Mouse (Mus musculus) splenic B cell, adult 2 months (primary cell): ENCODE data around the gene Cyct.

Experiments used
- DNase-seq: peaks from one replicate; pipeline ENCODE4 v3.0.0-alpha.2; 2011; ENCODE audit warnings: low read depth, low spot score
- H3K27me3 ChIP-seq: 2 replicates; pipeline ENCODE4 v1.6.1; 2012; ENCODE audit warnings: mild to moderate bottlenecking, low read length, moderate library complexity, mixed read lengths; ENCODE audit not compliant: control insufficient read depth, poor library complexity, insufficient read depth, severe bottlenecking
- H3K36me3 ChIP-seq: 2 replicates; pipeline ENCODE4 v1.6.1; 2012; ENCODE audit warnings: mild to moderate bottlenecking, low read length, moderate library complexity, mixed read lengths; ENCODE audit not compliant: control insufficient read depth, poor library complexity, insufficient read depth, severe bottlenecking

Gene Cyct

DNA sequence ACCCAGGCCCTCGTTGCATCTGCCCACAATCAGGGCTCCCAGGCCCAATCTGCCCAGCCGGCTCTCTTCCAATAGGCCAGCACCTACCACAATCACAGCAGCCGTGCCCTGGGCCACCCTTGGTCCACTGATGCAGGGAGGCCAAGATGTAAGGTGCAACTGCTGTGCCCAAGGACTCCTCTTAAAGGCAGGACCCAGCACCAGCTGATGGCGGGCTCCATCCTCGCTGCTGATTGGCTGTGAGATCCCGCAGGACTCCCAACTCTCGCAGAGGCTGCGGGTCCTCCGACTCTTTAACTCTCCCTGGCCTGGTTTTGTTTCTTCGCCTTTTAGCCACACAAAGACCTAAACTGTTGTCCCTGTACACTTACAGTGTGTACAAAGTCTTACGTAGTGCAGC lies at the start of gene Cyct:
Gene Cyct (minus strand): TSS at position 225 of the 400 bp plus-strand sequence.
- DNase-seq = no peak
- no peaks in the 10 kb centered on the region for H3K27me3 ChIP-seq
- no peaks in the 10 kb centered on the region for H3K36me3 ChIP-seq

DNA sequence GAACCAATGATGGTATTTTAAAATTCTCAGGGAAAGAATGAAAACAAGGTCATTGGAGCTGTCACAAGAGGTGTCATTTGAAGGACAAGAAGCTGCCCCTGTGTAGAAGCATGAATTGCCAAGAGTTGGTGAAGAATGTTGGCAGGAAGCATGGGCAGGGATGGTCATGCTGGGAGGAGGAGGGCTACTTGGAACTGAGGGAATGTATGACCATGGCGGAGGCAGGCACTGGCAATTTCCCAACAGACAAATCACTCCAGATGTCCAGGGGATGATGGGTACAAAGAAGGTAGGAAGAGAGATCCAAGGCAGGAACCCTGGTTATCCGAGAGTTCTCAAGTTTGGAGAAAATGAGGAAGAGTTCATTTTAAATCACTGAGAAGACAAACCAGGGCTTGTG lies 49.7 kb upstream of the Cyct start:
- DNase-seq = no peak
- Histone ChIP-seq H3K27me3 (no peaks in the 10 kb centered on the region), H3K36me3 (no peaks in the 10 kb centered on the region)

DNA sequence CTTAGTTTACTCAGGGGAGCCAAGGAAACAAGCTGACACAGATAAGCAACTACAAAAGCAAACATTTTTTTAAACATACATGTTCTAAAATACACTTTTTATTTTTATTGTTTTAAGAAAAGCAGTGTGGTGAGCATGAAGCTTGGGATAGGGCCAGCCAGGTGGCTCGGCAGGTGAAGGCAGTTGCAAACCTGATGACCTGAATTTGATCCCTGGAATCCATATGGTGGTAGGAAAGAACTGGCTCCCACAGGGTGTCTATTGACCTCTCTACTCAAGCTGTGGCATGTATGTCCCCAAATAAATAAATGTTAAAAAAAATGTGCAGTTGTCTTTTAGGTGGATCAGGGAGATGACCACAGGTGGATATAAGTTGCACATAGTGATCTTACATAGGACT lies 49.3 kb upstream of the Cyct start:
- no peak for DNase-seq
- no peaks in the 10 kb centered on the region for H3K27me3 ChIP-seq
- no peaks in the 10 kb centered on the region for H3K36me3 ChIP-seq

DNA sequence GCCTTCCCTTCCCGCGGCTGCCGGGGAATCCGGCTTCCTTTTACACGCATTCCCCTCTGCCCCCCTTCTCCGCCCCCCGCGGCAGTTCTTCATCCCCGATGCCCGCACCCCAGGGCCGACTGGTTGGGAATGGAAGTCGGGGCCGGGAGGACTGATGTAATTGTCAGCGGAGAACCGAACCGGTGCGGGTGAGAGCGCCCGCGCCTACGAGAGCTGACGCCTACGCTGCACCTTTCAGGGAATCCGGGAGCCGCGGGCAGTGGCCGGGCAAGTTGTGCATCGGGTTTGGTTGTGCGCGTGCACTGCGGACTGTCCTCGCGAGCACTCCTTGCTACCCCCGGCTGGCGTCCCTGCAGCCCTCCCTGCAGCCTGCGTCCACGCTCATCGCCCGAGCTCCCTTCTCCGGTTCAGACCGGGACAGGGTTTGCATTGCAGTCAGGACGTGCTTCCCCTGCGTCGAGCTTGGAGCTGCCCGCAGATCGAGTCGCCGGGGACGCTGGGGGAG lies 46.7 kb upstream of the Cyct start:
- DNase-seq = peak; percentile 7
- Histone ChIP-seq H3K27me3 (no peaks in the 10 kb centered on the region), H3K36me3 (no peaks in the 10 kb centered on the region)

DNA sequence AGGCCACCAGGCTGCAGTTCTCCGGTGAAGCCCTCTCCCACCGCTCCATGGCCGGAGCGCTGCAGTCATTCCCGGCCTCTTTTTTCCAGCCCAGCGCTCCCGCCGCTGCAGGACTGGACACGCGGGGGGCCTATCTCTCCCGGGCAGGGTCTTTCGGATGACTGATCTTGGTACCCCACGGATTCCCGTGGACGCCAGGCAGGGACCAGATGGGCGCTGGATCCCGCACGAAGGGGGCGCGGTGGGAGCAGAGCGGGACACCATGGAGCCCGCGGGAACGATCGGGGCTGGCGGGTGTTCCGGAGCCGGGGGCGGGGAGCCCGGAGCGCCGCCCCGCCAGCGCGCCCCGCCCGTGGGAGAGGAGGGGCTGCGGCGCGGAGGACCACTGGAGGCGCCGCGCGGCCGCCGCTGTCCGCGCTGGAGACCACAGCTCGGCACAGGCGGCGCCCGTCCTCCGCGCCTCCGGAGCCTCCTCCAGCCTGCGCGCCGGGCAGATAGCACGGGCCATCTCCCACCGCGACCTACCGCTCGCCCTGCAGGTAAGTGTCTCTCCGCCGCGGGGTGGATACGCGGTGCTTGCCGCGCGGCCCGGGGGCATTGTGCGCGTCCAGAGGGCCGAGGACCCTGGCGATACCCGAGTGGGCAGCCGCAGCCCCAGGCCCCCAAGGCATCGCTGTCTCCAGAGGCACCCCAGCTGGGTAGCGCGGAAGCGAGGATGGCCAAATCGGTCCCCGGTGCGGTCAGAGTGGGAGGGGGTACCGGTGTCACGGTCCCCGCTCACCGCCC lies 46.1 kb upstream of the Cyct start, which contains the start of gene Osbpl6:
Gene Osbpl6 (plus strand): TSS at position 358 of the 786 bp plus-strand sequence.
- H3K36me3 ChIP-seq = no peaks in the 10 kb centered on the region
- no peaks in the 10 kb centered on the region for H3K27me3 ChIP-seq
- DNase-seq = peak; percentile 7

DNA sequence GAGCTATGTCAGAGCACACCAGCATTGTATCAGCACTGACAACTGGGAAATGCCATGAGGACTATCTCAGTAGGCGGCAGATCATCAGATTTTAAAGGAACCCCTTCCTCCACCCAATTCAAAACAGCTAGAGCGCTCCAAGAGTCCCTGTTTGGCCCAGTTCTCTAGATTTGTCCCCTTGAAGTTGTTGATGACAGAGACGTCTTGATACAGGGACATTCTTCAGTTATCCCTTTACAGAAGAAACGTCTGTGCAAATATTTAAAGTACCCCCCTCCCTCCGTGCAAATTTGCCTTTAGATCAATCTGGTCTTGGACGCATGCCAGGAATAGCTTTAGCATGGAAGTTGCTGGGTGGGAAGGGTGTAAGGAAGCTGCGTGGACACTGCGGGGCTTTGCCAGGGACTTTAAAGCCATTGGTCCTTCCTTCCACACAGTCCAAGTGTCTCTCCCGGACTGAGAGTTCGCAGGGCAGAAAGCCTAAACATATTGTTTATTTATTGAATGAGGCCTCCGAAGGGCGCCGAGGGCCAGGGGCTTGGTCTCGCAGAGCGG lies 45.4 kb upstream of the Cyct start:
- no peak for DNase-seq
- no peaks in the 10 kb centered on the region for H3K36me3 ChIP-seq
- H3K27me3 ChIP-seq = no peaks in the 10 kb centered on the region

DNA sequence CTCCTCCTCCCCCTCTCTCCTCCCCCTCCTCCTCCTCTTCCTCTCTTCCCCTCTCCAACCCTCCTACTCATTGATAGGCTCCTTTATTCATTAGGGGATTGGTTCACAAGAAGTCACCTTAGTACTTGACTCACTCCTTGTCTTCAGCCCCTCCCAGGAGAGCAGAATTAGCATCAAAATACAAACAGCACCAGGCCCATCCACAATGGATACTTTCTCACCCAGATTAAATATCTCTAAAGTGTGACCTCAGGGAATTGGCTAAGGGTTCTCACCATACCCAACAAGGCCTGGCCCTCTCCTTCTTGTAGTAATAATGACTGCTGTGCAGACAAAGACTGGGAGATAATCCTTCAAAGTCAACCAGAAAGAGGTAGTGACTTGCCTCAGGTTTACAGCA lies 39.9 kb upstream of the Cyct start:
- Histone ChIP-seq H3K27me3 (no peaks in the 10 kb centered on the region), H3K36me3 (no peaks in the 10 kb centered on the region)
- DNase-seq = no peak

DNA sequence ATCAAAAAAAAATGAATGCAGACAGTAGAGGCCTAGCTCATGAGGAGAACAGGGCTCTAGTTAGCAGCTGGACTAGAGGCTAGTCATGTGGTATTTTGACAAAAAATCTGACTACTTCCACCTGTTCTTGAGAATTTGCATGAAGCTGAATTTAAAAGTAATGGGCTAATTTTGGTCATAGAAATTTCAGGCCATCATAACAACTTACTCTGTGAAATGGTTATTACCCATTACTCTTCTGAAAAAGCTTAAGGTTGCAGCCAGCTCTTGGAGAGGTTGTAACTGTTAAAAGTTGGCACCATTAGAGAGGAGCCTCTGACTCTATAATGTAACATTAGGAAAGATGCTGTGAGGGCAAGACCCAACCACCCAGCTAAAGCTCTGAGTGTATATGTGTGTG lies 26.3 kb upstream of the Cyct start:
- Histone ChIP-seq H3K27me3 (no peaks in the 10 kb centered on the region), H3K36me3 (peaks cover 3% of the 10 kb centered on the region; the same call in 1 of the 2 replicates)
- no peak for DNase-seq

DNA sequence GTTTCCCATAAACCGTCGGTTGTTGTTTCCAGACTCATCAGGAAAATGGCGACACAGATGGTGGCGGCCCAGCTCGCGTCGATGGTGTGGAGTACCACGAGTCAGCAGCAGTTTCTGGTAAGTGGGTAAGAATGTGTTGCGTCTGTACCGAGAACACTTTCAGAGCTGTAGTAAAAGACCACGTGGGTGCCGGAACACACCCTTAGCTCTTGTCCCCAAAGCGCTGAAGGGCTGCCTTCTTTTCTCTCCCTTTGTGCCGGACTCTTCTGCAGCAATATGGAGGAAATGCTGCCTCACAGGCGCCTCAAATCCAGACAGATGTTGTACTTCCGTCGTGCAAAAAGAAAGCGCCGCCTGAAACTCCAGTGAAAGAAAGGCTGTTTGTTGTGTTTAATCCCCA lies 18.4 kb upstream of the Cyct start:
- H3K36me3 ChIP-seq = peaks cover 28% of the 10 kb centered on the region
- DNase-seq = no peak

DNA sequence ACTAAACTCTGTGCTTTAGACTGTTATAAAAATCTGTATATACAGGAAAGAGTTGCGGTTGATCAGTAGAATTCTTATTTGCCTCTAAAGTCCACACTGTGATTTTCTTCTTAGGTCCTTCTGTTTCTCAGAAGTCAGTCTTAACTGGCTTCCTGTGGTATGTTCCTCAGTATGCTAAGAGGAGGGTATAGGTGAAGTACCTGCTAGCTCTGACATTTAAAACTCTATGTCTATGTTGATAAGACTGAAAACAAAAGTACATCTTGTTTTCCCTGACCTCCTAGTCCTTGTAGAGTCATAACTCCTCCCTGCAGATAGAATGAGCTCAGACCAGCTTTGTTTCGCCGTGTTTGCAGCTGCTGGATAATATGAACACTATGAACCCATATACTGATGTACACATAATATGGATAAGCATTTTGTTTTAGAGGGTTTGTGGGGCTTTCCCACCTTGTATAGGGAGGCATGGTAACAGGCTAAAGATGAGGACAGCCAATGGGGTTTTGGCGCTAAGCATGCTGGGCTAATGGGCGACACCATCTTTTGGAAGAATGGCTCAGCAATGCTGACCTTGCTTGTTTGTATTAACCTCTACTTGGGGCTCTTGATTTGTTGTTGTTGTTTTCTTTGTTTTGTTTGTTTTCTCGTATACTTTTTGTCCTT lies 14.4 kb upstream of the Cyct start:
- no peak for DNase-seq
- H3K27me3 ChIP-seq = no peaks in the 10 kb centered on the region

More for the DNA sequence above, 18.4 kb upstream of the Cyct start:
- H3K27me3 ChIP-seq = no peaks in the 10 kb centered on the region

DNA sequence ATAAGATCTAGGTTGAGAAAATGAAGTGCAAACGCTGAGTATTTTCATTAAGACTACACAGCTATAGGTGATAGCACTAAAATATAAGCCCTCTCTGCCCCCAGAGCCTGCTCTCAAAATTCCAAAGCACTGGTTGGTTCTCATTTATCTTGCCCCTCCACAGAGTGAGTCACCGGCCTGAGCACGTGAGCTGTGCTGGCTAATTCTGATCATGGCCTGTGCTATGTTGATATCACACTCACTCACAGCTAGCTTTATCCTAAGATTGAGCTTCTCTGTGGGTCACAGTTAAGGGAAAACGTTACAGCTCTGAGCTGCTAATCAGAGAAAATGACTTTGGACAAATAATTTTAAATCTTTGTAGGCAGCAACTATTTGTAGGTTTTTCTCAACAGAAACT lies 12.0 kb upstream of the Cyct start:
- H3K36me3 ChIP-seq = peaks cover 12% of the 10 kb centered on the region; the same call in 1 of the 2 replicates
- no peaks in the 10 kb centered on the region for H3K27me3 ChIP-seq
- DNase-seq = no peak

More for the DNA sequence above, 14.4 kb upstream of the Cyct start:
- peaks cover 22% of the 10 kb centered on the region for H3K36me3 ChIP-seq

DNA sequence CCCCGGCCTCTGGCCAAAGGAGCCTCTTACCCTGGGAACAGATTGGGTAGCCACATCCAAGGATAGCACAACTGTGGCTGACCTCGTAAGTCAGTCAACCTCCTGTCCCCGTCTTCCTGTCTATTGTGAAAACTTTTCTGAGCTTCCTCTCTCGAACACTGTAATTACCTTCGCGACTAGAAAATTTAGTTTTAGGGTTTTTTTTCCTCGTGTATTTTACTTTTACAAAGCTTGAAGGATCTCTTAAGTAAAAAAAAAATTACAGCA lies 10.3 kb upstream of the Cyct start:
- Histone ChIP-seq H3K36me3 (peaks cover 7% of the 10 kb centered on the region; the same call in 1 of the 2 replicates), H3K27me3 (no peaks in the 10 kb centered on the region)
- no peak for DNase-seq

DNA sequence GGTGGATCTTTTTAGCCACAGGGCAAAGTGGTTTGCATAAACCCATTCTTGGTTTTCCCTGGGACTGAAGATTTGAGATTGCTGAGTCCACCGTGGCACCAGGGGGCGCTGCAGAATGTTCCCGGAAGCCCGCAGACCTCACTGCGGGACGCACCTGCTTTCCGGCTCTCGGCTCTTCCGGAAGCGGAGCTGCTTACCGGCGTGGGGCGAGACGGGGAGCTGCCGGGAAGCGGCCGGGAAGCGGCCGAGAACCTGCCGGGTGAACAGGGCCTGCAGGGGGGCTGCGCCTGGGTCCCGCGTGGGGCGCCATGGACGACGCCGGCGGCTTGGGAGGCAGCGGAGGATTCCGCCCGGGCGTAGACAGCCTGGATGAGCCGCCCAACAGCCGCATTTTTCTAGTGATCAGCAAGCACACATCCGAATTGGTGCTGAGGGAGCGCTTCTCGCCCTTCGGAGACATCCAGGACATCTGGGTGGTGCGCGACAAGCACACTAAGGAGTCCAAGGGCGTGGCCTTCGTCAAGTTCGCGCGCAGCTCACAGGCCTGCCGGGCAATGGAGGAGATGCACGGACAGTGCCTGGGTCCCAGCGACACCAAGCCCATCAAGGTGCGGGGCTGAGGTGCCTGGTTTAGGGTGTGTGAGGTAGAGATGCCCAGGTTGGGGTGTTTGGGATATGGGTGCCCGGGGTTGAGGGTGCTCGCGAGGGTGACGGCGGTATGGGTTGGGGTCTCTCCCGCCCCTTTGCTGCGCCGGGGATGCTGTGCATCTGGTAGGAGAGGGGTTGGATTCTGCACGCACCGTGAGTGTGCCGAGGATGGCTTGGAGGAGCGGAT lies 9.8 kb upstream of the Cyct start, which contains the start of gene Rbm45:
Gene Rbm45 (plus strand): TSS at position 164 of the 835 bp plus-strand sequence.
- H3K27me3 ChIP-seq = no peaks in the 10 kb centered on the region
- peak; percentile 91 for DNase-seq
- H3K36me3 ChIP-seq = peaks cover 7% of the 10 kb centered on the region; the same call in 1 of the 2 replicates

DNA sequence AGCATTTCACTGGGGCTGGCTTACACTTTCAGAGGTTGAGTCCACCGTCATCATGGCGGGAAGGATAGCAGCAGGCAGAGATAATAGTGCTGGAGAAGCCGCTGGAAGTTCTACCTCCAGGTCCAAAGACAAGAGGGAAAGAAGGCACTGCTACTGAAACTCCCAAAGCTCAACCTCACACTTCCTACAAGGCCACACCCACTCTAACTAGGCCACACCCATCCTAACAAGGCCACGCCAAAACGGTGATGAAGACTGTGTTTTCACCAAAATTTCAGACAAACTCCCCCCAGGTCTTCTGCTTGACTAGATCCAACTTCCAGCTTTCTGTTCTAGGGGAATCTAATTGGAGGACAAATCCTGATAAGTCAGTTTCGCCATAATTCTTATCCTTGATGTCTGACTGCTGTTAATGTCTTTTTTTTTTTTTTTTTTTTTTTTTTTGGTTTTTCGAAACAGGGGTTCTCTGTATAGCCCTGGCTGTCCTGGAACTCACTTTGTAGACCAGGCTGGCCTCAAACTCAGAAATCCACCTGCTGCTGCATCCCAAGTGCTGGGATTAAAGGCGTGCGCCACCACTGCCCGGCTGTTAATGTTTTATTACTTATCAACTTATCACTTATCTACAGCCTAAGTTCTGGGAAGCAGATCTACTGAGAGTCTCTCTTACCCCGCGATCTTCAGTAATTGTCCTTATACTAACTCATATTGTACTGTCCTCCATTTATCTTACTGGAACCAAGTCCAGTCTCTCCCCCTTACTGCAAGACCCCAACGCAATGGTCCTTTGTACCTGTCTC lies 8.8 kb upstream of the Cyct start:
- Histone ChIP-seq H3K27me3 (no peaks in the 10 kb centered on the region), H3K36me3 (0 out of 2 replicates have a peak, but pooled peaks cover 2% of the 10 kb centered on the region)
- DNase-seq = peak; percentile 10
